Mouse (Mus musculus): Measurements from ENCODE around the gene Pdgfd. TPM values are rescaled to one million over a fixed set of nuclear protein-coding genes. Genes with fewer than 3 reads are reported as not detected.

The Pdgfd gene
- total RNA-seq, 1 experiment from 2014 or later, result 6.0 TPM

GRCm38 (mm10) chr9:6366550-6366949 is 198.2 kb downstream of the Pdgfd start:
- ATAC-seq (replicated peaks in 1 of 2; ENCODE audit: insufficient read depth in 1 of 2, low FRiP score in 2 of 2, low TSS enrichment in 1 of 2, low read depth in 1 of 2, poor library complexity in 2 of 2, severe bottlenecking in 2 of 2), result no peak

GRCm38 (mm10) chr9:6401764-6402163 is 233.4 kb downstream of the Pdgfd start:
- peak; percentile 86 to 91 for ATAC-seq (replicated peaks in 1 of 2; ENCODE audit: insufficient read depth in 1 of 2, low FRiP score in 2 of 2, low TSS enrichment in 1 of 2, low read depth in 1 of 2, poor library complexity in 2 of 2, severe bottlenecking in 2 of 2)

GRCm38 (mm10) chr9:6406535-6406934 is 238.2 kb downstream of the Pdgfd start:
- ATAC-seq (replicated peaks in 1 of 2; ENCODE audit: insufficient read depth in 1 of 2, low FRiP score in 2 of 2, low TSS enrichment in 1 of 2, low read depth in 1 of 2, poor library complexity in 2 of 2, severe bottlenecking in 2 of 2), result no peak

- peak in 1 of 2 experiments; percentile 49; a peak in 1 of 4 replicates for ATAC-seq (replicated peaks in 1 of 2; ENCODE audit: insufficient read depth in 1 of 2, low FRiP score in 2 of 2, low TSS enrichment in 1 of 2, low read depth in 1 of 2, poor library complexity in 2 of 2, severe bottlenecking in 2 of 2)
Observed at GRCm38 (mm10) chr9:6407972-6408371, 239.6 kb downstream of the Pdgfd start.

GRCm38 (mm10) chr9:6424606-6425005 is 256.2 kb downstream of the Pdgfd start:
- no peak for ATAC-seq (replicated peaks in 1 of 2; ENCODE audit: insufficient read depth in 1 of 2, low FRiP score in 2 of 2, low TSS enrichment in 1 of 2, low read depth in 1 of 2, poor library complexity in 2 of 2, severe bottlenecking in 2 of 2)

Other genes with a start within 250 kb of the Pdgfd start
- 0.19 TPM in 1 of 2 replicates, not detected in the other for gene Ddi1, start 101.3 kb downstream of the Pdgfd start, total RNA-seq (2017)

Measured in hematopoietic stem cell, adult 5-6 weeks (primary cell).